Mouse (Mus musculus) regulatory T cell (primary cell): ENCODE measurements around the gene Plcd4.
"Not testable (repeated sequence)": the region's sequence is repeated elsewhere in the genome, so short reads cannot be mapped to it uniquely, and the experiment has no call there.

ENCODE experiments used
- in situ Hi-C: fragments of 300-600 bp; cut with MboI, MseI; formaldehyde crosslinking; loops from one replicate; pipeline ENCODE4 v1.15.1; 2025; ENCODE audit warnings: high pct_unique_total_duplicates

Gene Plcd4

GRCm38 (mm10) chr1:74542451-74542961 is at the start of gene Plcd4:
Plcd4 (plus strand) TSS chr1:74542888.
- in situ Hi-C loops, result no loop called here

DNA sequence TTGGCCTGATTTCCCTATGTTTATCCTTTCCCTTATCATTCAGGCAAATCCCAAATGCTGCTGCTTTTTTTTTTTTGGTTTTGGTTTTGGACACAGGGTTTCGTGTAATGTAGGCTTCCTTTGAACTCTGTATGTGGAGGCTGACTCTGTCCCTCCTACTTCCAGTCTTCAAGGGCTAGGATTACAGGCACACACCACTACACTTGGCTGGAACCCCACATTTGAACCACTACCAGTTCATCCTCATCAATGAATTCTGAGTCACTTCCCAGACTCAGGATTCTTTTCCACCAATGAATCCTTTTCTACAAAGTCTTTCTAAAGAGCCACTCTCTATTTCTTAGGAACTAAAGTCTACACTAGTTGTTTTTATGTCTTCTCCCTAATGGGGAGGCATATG is 41.6 kb upstream of the Plcd4 start:
- in situ Hi-C loops, result no loop called here

- in situ Hi-C loops, result loop anchor here (5.0 kb wide), 1 partner anchor 92 kb away; no protein-coding TSS in a partner anchor
These were observed 37.3 kb upstream of the Plcd4 start for GRCm38 (mm10) chr1:74505393-74505720.

DNA sequence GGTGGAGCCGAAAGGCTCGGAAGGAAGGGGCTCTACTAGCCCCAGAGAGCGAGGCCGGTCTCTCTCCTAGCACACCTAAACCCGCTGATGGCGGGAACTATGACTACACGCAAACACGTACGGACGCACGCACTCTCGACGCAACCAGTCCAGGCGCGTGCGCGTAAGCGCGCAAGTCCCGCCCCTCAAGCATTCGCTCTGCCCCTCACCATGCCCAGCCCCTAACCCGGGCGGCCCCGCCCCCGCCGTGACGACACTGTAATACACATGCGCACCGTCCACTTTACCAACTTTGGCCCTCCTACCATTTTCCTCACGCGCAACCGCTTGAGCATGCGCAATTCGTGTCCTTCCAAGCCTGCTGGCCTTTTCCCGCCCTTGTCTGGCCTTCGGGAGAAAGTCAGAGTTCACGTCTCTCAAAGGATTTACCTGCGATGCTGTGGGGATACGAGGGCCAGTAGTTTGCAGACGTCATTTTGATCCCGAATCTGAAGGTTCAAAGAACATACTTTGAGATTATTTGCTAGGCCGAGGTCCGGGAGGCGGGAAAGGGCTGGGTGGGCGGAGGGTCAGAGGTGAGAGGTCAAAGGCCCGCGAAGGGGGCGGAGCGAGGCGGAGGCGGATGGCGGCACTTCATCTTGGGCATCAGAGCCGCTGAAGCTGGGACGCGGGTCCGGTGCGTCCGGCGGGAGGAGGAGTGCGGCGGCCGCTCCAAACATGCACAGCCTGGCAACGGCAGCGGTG is 36.8 kb upstream of the Plcd4 start, which contains the start of gene Cnot9:
Cnot9 (plus strand) TSS at position 338 of the 744 bp plus-strand sequence.
- in situ Hi-C loops, result loop anchor here (5.0 kb wide), 1 partner anchor 91 kb away; no protein-coding TSS in a partner anchor

DNA sequence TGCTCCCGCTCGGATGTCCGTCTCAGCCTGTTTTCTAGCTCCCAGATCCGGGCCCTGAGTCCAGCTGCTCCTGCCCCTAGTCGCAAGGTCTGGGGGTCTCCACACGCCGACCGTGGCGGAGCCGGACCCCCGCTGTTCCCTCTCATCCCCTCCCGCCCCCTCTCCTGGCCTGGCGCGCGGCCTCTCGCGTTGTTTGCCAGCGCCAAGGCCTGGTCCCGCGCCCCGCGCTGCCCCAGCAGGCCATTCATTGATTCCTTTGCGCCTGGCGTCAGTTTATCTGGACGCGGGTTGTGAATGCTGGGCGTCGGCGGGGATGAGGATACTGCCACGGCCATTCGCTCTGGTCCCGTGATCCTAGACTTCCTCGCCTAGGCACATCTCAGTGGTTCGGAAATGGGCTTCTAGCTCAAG is 36.2 kb upstream of the Plcd4 start:
- in situ Hi-C loops, result loop anchor here (5.0 kb wide), 1 partner anchor 91 kb away; no protein-coding TSS in a partner anchor

GRCm38 (mm10) chr1:74507780-74508179 is 34.9 kb upstream of the Plcd4 start:
- in situ Hi-C loops, result loop anchor here (5.0 kb wide), 1 partner anchor 90 kb away; no protein-coding TSS in a partner anchor

GRCm38 (mm10) chr1:74511306-74511705 is 31.4 kb upstream of the Plcd4 start:
- in situ Hi-C loops, result no loop called here

- in situ Hi-C loops, result not testable (repeated sequence)
These were observed 29.7 kb upstream of the Plcd4 start for GRCm38 (mm10) chr1:74512999-74513398.

DNA sequence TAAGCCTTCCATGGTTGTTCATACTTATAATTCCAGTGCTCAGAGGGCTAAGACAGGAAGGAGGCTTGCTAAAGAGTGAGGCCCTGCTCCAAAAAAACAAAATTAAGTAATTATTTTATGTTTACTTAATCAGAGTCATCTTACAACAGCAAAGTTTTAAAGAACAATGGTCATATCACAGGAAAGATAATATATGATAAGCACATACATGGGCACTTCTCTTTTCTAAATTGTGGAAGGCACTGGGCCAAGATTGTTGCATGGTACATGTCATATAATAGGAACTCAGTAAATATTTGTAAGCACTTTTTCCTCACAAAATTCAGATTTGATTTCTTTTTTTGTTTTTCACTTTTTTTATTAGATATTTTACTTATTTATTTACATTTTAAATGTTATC is 22.8 kb upstream of the Plcd4 start:
- in situ Hi-C loops, result no loop called here

DNA sequence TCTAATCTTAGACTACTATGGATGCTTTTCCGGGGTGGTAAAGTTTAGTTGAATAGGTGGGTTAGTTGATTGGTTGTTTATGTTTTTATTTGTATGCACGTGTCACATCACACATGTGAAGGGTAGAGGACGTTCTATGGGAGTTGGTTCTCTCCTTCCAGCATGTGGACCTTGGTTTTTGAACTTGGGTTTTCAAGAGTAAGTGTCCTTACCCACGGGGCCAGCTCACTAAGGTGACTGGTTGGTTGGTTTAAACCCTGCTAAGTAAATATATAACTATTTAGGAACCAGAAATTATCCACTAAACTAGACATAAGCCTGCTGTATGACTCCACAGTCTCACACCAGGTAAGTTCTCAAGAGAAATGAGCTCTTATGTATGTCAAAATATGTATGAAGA is 17.9 kb upstream of the Plcd4 start:
- in situ Hi-C loops, result no loop called here

GRCm38 (mm10) chr1:74528589-74528988 is 14.1 kb upstream of the Plcd4 start:
- in situ Hi-C loops, result no loop called here

GRCm38 (mm10) chr1:74538650-74539049 is 4.0 kb upstream of the Plcd4 start:
- in situ Hi-C loops, result loop anchor here (10.0 kb wide), 1 partner anchor 606 kb away; the partner anchor contains the start of genes Cnppd1 and Retreg2

DNA sequence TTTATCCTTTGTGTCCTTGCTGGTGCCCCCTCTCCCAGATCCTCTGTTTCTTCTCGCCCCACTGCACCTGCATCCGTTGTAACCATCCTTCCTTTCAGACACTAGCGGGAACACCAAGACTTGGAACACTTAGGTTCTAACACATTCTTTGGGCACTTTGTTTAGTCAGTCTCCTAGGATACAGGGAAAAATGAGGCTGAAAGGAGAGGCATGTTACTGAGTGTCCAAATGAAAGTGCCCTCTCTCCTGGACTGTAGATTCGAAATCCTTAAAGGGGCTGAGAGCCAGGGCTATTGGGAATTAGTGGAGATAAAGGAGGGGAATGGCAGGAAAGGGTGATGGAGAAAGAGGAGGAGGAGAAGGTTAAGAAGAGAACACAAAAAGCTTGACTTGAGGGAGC is 1.5 kb downstream of the Plcd4 start, which contains the start of gene Usp37:
Usp37 (minus strand) TSS at position 101 of the 400 bp plus-strand sequence.
- in situ Hi-C loops, result no loop called here

- in situ Hi-C loops, result loop anchor here (5.0 kb wide), 2 partner anchors 53 to 67 kb away; no protein-coding TSS in a partner anchor
These were observed 16.4 kb downstream of the Plcd4 start for GRCm38 (mm10) chr1:74559061-74559460.

DNA sequence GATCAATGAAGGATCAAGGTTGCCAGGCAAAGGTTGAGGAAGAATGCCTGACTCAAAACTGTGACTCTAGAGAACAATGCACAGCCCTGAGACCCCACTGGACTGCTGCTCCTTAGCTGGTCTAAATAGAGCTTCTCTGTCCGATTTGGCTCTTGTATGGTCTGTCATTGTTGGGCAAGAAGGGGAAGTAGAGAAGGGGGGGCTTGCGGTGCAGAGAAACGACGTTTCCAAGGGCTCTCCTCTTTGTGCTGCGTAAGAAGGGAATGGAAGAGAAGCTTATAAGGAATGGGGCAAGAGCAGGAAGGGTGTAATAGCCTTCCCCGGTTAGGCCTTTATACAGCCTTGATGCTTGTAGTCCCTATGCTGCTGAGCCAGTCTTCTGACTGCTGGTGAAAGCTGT is 23.1 kb downstream of the Plcd4 start:
- in situ Hi-C loops, result no loop called here

- in situ Hi-C loops, result no loop called here
These were observed 27.3 kb downstream of the Plcd4 start for GRCm38 (mm10) chr1:74569739-74570719.

- in situ Hi-C loops, result no loop called here
These were observed 39.9 kb downstream of the Plcd4 start for GRCm38 (mm10) chr1:74582621-74583020.

DNA sequence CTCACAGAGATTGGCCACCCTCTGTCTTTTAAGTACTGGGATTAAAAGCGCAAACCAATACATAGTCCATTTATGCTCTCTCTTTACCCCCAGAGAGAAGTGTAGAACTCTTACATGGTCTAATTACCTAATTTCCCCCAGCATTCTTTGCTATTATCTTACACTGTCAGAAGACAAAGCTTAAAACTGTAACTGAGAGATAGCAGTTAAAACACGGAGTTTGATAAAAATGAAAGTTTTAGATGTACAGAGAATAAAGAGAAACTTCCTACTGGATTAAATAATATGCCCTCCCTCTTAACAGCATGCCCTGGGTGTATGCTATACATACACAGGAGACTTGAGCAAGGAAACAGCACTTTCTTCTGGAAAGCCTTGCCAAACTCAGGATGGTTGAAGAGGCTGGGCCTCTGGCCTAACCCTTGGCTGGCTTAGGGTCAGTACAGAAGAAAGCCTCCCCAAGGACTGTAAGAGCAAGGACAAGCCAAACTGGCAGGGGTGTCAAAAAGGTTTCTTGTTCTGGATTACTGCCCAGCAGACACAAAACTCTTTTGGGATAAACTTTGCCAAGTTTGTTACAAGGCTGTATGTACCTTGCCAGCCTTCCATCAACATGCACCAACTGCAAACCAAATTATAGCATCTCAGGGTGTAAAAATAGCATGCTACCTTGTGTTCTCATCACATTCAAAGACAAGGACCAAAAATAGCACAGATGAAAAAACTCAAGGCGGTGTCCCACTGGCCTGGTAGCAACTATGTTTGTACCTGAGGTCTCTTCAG is 42.1 kb downstream of the Plcd4 start:
- in situ Hi-C loops, result loop anchor here (5.0 kb wide), 1 partner anchor 732 kb away; the partner anchor contains the start of gene Dnpep

- in situ Hi-C loops, result loop anchor here (5.0 kb wide), 1 partner anchor 730 kb away; the partner anchor contains the start of gene Dnpep
These were observed 44.6 kb downstream of the Plcd4 start for GRCm38 (mm10) chr1:74587233-74587772.

GRCm38 (mm10) chr1:74587773-74588445 is 45.2 kb downstream of the Plcd4 start, which contains the start of the genes Zfp142 and Bcs1l:
Zfp142 (minus strand) TSS chr1:74588246.
Bcs1l (plus strand) TSS chr1:74588289.
- in situ Hi-C loops, result loop anchor here (5.0 kb wide), 1 partner anchor 729 kb away; the partner anchor contains the start of gene Dnpep
